Mouse (Mus musculus): ENCODE measurements at regions not wholly inside any gene's neighbourhood (a gene's known extent, or its start where the extent isn't known, plus 50 kb on each side); places are given as distances from the start of the nearest gene placed in this dataset.

DNA sequence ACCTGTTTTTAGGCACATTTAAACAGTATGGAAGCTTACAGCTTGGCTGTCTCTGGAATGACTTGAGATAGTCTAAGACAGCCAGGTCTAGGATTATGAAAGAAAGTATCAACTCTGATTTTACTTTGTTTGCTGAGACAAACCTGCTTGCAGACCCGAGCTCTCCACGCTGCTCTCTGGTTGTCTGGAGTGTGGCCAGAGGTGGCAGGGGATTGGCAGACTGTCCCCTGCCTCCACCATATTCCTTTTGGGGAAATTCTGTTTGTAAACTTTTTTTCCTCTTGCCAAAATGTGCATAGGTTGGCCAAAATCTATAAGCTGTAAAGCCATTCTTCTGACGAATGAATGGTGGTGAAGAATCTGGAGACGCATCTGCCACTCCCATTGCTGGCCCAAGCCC, 143.1 kb upstream of the Fer start:
- no peak for TF ChIP-seq POLR2A (IDR thresholded peaks at IDR 0.05; ENCODE audit: control insufficient read depth, extremely low read depth, insufficient read depth, low read length, poor library complexity)
- no peak for TF ChIP-seq CTCF (IDR thresholded peaks at IDR 0.05; ENCODE audit: borderline replicate concordance, control insufficient read depth, extremely low read depth, insufficient read depth, low read length, poor library complexity)
